Mouse (Mus musculus): Measurements from ENCODE around the gene Xrcc1.

The Xrcc1 gene

GRCm38 (mm10) chr7:24528861-24529260 is 17.2 kb upstream of the Xrcc1 start:
- no peak for DNase-seq (ENCODE audit: low read depth, low spot score)

- DNase-seq (ENCODE audit: low read depth, low spot score) = no peak
These were observed 16.5 kb upstream of the Xrcc1 start for GRCm38 (mm10) chr7:24529580-24529979.

DNA sequence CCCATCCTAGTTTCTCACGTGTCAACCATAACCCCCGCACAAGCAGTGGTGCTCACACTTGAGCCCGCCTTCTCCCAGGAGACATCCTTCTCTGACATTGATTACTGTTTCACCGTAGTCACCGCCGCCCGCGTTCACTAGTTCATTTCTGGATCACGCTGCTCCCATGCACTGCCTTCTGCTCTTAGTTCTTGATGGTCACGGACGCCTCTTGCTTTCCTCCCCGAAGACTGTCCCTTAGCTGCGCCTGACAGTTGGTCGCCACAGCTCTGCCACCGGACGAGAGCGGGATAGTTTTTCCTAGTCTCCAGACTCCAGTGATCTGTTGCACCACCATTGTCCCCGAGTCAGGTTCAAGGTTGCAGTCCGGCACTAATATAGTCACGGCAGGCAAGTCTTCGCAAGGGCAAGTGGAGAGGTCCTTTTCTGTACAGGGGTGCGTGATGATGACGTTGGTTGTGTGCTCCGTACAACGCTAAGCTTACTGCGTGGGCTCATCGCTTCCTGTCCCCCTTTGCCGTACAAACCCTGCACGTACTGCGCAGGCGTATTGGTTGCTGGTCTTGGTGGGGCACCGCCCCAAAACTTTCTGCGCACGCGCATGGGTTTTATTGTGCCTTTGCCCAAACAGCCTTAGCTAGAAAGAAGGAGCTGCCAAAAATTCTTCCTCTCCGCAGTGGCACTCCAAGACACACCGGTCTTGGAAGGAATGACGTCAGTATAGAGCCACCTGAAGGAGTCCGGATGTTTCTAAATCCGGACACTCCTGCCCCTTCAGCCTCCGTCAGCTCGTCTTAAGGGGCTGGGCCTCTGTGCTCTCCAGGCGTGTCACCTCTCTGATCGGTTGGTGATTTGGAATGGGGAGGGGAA is 15.8 kb upstream of the Xrcc1 start, which contains the start of gene Irgq:
TSS of gene Irgq (plus strand) at position 628 of the 870 bp plus-strand sequence.
- DNase-seq (ENCODE audit: low read depth, low spot score) = peak; percentile 99

- peak; percentile 79 for DNase-seq (ENCODE audit: low read depth, low spot score)
These were observed 14.7 kb upstream of the Xrcc1 start for GRCm38 (mm10) chr7:24531211-24531971.

DNA sequence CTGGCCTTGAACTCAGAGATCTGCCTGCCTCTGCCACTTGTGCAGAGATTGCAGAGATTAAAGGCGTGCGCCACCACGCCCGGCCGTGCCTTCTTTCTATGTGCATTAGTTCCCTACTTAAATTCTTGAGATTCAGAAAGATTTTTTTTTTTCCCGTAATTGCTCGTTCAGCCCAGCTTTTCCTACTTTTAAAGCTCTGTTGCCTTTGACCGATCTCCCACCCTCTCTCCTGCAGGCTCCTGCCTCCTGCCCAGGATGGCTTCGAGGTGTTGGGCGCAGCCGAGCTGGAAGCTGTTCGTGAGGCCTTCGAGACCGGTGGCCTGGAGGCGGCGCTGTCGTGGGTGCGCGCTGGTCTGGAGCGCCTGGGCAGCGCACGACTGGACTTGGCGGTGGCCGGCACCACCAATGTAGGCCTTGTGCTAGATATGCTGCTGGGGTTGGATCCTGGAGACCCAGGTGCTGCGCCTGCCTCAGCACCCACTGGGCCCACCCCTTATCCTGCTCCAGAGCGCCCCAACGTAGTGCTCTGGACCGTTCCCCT is 13.0 kb upstream of the Xrcc1 start:
- DNase-seq (ENCODE audit: low read depth, low spot score) = no peak

GRCm38 (mm10) chr7:24533806-24534205 is 12.3 kb upstream of the Xrcc1 start:
- no peak for DNase-seq (ENCODE audit: low read depth, low spot score)

- DNase-seq (ENCODE audit: low read depth, low spot score) = no peak
These were observed 11.8 kb upstream of the Xrcc1 start for GRCm38 (mm10) chr7:24534301-24534700.

GRCm38 (mm10) chr7:24537081-24537480 is 9.0 kb upstream of the Xrcc1 start:
- no peak for DNase-seq (ENCODE audit: low read depth, low spot score)

- DNase-seq (ENCODE audit: low read depth, low spot score) = no peak
These were observed 8.5 kb upstream of the Xrcc1 start for GRCm38 (mm10) chr7:24537591-24537990.

GRCm38 (mm10) chr7:24538154-24538553 is 7.9 kb upstream of the Xrcc1 start:
- DNase-seq (ENCODE audit: low read depth, low spot score) = no peak

- DNase-seq (ENCODE audit: low read depth, low spot score) = no peak
These were observed 7.4 kb upstream of the Xrcc1 start for GRCm38 (mm10) chr7:24538701-24539100.

DNA sequence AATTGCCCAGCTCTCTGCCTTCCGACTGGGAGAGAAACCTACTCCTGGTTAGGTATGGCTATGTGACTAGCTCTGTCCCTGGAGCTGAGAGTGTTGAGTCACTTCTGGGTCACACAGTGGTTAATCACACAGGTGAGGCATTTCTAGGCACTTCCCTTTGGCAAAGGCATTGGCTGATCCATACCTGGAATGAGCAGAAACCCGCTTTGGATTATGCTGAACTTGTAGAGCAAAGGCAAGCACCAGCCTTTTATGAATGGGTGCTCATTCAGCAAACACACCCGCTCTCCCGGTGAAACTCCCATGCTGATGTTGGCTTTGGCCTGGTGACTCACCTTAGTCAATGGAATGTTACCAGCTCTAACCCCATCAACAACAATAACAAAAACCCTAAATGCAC is 6.4 kb upstream of the Xrcc1 start:
- DNase-seq (ENCODE audit: low read depth, low spot score) = no peak

GRCm38 (mm10) chr7:24544506-24544905 is 1.6 kb upstream of the Xrcc1 start:
- DNase-seq (ENCODE audit: low read depth, low spot score) = no peak

GRCm38 (mm10) chr7:24546634-24547389 is 723 bp downstream of the Xrcc1 start:
- DNase-seq (ENCODE audit: low read depth, low spot score) = peak; percentile 99

DNA sequence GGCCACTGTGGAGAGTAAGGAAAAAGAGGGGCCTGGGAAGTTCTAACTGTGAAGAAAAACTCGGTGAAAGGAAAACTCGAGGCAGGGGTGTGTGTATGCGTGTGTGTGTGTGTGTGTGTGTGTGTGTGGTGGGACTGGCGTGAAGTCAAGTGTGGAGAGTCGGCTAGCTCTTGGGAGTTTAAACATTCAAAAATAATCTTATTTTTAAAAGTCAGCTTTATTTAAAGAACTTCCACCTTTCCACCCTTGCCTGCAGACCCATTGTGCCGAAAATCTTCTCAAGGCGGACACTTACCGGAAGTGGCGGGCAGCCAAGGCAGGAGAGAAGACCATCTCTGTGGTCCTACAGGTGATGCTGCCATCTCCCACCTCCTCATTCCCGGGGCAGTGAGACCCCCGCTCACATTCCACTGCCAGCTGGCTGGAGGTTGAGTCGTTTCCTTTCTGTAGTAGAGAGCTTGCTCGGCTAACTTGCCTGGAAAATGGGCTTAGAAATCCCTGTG is 1.5 kb downstream of the Xrcc1 start:
- DNase-seq (ENCODE audit: low read depth, low spot score) = no peak

DNA sequence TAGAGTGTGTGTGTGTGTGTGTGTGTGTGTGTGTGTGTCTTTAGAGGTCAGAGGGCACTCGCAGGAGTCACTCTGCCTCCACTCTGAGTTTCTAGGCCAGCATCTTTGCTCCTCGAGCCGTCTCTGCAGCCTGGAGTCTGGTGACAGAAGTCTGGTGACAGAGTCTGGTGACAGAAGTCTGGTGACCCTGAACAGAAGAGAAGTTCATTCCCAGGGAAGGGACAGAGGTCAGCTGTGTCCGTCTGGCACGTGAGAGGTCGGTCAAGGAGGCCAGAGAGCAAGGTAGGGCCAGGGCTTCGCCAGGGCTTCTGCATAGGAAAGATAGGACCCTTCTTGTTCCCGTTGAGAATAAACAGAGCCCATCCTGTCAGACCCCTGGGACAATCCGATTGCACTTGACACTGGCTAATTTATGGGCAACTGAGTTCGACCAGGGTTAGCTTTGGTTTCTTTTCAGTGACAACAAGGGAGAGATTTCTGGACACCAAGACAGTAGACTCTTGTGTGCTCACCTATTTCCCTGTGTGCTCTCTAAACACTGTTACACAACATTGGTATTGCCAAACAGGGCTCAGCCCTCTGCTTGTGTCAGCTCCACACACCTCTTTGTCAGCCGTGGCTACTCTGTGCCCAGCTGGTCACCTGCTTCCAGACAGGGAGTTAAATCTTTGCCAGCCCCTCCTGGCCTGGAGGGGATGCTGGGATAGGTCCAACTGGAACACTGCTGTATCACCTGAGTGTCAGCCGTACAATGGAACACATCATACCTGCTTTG is 6.1 kb downstream of the Xrcc1 start:
- no peak for DNase-seq (ENCODE audit: low read depth, low spot score)

DNA sequence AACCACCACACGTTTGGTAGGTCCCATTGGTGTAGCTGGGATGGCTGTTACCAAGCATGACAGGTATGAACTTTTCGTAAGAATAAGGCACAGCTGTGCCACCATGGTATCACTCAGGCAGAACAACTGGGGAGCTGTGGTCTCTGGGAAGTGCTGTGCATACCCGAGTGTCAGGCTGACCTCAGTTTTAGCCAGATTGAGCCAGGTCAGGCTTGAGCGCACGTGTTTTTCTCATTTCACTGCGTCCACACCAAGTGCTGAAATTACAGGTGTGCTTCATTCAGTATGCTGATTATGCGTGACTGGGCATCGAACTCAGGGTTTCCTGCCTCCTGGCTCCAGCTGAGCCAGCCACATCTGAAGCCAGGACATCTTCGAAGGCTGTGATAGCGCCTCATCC is 9.7 kb downstream of the Xrcc1 start:
- no peak for DNase-seq (ENCODE audit: low read depth, low spot score)

DNA sequence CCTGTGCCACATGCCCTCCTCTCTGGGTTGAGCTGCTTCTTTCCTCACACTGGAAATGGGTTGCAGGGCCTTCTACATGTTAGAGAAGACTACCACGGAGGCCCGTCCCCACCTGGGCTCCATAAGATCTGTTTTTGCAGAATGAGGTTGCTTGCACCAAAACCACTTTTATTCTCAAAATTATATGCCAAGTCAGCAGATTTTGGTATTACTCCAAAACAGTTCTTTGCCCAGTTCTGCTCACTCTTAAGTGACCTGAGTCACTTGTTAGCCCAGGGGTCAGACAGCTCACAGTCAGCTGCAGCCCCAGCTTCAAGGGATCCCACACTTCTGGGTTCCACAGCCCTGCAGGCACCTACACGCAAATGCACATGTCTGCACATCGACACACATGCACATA is 15.4 kb downstream of the Xrcc1 start:
- DNase-seq (ENCODE audit: low read depth, low spot score) = no peak

GRCm38 (mm10) chr7:24563191-24563836 is 17.2 kb downstream of the Xrcc1 start:
- no peak for DNase-seq (ENCODE audit: low read depth, low spot score)

GRCm38 (mm10) chr7:24563837-24564206 is 17.7 kb downstream of the Xrcc1 start:
- DNase-seq (ENCODE audit: low read depth, low spot score) = no peak

Measured in mesoderm, embryonic 11.5 days (tissue).